Mouse (Mus musculus): Measurements from ENCODE around the gene Utp18. TPM values are rescaled to one million over a fixed set of nuclear protein-coding genes. Genes with fewer than 3 reads are reported as not detected.
"Not testable (repeated sequence)": the region's sequence is repeated elsewhere in the genome, so short reads cannot be mapped to it uniquely, and the experiment has no call there.

Gene Utp18
- 10 to 100 TPM; 23.5 to 24.1 TPM for total RNA-seq (2021)

DNA sequence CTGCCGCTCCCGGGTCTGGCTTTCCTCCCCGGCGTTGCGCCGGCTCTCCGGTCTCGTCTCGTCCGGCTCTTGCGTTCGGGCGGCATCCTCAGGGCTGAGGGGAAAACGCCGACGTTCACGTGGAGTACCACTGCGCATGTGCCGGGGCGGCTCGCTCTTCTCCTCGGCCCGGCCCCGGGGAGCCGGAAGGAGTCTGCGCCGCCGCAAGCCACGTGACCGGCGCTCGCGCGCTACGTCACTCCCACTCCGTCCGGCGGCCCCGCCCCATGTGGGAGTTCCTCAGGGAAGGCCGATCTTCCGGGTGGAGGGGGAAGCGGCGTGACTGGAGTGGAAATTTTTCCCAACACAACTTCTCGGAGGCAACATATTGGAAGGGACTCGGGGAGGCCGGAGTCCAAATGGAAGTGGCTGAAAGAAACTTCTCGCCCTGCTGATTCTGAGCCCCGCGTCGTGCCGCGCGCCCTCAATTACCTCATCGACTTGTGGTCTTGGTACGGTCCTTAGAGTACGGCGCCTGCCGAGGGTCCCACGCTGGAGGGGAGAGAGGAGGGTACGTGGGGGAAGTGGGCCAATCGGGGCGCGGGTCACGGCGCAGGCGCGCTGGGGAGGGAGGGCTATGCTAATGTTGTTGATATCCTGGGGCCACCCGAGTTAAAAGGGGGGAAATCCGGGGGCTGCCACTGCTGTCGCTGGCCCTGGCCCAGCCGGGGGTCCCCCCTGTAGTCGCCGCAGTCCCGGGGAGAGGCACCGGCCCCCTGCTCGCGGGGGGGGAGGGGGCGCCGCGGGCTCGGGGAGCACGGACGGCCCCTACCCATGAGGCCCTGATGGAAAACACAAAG, at the start of gene Utp18, which contains the start of gene Mbtd1:
Utp18 (minus strand) TSS at position 195 of the 839 bp plus-strand sequence.
Mbtd1 (plus strand) TSS at position 281 of the 839 bp plus-strand sequence.
- intact Hi-C loops (cut with DNase I) = no loop called here
- peak; percentile 99 to 100 for DNase-seq (ENCODE audit: low spot score in 2 of 2)

DNA sequence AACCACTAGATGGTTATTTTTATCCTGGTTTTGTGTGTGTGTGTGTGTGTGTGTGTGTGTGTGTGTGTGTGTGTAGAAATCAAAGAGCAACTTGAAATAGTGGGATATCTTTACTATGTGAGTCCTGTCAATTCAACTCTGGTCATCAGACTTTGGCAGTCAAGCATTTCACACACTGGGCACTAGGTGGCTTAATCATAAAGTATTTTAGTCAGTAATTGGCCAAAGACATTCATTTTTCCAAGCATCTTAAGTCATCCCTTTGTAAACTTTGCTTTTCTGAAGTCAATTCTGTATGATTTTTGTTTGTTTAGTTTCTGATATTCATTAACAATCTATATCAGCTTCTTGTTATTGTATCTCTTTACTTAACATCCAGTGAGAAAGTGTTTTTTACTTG, 43.5 kb upstream of the Utp18 start:
- intact Hi-C loops (cut with DNase I) = no loop called here
- DNase-seq (ENCODE audit: low spot score in 2 of 2) = no peak

DNA sequence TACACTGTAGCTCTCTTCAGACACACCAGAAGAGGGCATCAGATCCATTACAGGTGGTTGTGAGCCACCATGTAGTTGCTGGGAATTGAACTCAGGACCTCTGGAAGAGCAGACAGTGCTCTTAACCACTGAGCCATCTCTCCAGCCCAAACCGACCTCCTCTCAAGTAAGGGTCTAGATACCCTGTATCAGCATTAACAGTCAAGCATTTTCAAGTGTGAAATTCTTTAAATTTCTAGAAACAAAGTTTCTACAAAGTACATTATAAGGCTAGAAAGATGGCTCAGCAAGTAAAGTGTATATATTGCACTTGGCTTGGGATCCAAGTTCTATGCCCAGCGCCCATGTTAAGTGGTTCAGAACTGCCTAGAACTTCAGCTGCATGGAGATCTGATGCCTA, 29.5 kb upstream of the Utp18 start:
- intact Hi-C loops (cut with DNase I); DNase-seq (ENCODE audit: low spot score in 2 of 2): not testable (repeated sequence)

DNA sequence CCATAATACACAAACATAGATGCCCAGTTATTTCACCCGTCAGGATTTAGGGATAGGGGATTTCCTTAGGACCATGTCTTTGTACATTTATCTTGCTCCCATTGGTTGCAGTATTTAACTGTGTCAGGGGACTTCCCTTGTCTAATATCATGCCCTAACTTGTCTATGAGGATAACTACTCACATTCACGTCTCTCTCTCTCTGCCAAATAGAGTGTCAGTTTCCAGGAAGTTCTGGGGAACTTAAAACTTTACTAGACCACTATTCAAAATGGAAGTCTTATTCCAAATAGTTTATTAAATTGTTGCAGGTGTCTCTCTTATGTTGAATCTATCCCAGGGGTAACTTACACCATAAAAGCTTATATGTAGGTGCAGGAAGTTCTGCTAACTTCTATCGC, 26.0 kb upstream of the Utp18 start:
- no peak for DNase-seq (ENCODE audit: low spot score in 2 of 2)
- intact Hi-C loops (cut with DNase I) = no loop called here

DNA sequence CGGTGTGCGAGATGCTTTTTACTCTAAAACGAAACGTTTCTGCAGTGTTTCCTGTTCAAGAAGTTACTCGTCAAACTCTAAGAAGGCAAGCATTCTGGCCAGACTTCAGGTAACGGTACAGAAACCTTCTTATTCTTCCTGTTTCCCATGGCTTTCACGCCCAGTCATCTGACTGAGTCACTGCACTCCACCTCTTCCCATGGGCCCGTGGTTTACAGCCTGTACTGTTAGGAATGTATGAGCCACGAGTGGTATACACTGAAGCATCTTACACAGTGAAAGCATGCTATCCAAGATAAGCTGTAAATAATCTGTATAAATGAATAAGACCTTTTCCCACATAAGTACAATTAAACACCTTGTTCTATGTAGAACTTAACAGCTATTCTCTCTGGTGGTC, 23.3 kb upstream of the Utp18 start:
- DNase-seq (ENCODE audit: low spot score in 2 of 2) = no peak
- intact Hi-C loops (cut with DNase I) = no loop called here

DNA sequence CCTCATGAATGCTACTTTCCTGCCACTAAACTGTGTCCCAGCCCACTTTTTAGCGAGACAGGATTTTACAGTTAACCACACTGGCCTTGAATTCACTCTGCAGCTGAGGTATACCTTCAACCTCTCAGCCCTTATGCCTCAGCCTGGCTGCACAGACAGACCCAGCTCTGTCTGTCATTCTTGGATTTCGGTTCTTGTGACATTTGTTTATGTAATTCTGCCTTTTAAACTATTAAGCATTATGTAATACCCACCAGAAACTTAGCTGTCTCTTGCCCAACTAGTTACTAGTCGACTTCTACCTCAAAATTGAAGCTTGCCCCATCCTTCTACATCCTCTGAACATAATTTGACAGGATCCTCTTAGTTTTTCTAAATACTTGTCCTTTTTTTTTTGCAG, 22.3 kb upstream of the Utp18 start:
- intact Hi-C loops (cut with DNase I) = no loop called here
- no peak for DNase-seq (ENCODE audit: low spot score in 2 of 2)

DNA sequence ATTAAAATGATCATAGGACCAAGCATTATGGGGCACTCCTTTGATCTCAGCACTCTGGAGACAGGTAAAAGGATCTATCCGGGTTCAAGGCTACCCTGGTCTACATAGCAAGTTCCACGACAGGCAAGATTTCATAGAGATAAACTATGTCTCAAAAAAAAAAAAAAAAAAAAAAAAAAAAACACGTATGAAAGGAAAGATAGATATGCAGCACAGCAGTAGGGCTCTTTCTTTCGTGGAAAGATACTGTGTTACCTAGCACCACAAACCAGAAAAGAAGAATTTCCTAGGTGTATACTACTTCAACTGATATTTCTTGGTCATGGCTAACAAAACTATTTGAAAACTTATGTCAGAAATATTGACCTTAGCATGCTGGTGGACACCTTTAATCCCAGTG, 21.3 kb upstream of the Utp18 start:
- intact Hi-C loops (cut with DNase I) = no loop called here
- DNase-seq (ENCODE audit: low spot score in 2 of 2) = no peak

DNA sequence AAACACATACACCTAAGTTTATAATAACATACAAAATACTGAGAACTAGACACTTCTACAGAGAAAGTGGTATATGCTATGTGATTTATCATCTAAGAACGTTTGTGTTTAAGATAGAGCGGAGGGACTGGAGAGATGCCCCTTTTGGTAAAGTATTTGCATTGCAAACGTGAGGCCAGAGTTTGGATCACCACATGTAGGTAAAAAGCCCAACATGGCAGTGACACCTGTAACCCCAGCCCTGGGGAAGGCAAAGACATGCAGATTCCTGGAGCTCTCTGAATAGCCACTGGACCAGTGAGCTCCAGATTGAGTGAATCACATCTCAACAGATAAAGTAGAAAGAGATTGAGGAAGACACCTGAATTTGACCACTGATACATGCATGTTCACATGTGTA, 12.2 kb upstream of the Utp18 start:
- DNase-seq (ENCODE audit: low spot score in 2 of 2) = no peak
- intact Hi-C loops (cut with DNase I) = no loop called here

DNA sequence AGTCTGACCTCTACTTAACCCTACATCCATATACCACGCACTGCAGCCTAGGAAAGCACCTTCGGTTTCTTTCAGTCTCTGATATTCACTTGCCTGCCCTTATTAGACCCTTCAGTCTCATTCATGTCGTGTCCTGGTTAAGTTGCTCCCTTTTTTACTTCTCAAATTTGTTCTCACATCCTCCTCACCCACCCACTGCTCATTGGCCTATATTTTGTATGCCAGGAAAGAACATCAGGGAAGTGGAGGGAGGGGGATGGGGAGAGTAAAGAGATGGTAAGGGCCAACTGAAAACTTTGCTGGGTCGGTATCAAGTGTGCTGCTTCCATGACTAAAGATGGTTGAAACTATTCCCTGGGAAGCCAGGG, 1.5 kb upstream of the Utp18 start:
- intact Hi-C loops (cut with DNase I) = no loop called here
- peak in 1 of 2 experiments; percentile 6 for DNase-seq (ENCODE audit: low spot score in 2 of 2)

DNA sequence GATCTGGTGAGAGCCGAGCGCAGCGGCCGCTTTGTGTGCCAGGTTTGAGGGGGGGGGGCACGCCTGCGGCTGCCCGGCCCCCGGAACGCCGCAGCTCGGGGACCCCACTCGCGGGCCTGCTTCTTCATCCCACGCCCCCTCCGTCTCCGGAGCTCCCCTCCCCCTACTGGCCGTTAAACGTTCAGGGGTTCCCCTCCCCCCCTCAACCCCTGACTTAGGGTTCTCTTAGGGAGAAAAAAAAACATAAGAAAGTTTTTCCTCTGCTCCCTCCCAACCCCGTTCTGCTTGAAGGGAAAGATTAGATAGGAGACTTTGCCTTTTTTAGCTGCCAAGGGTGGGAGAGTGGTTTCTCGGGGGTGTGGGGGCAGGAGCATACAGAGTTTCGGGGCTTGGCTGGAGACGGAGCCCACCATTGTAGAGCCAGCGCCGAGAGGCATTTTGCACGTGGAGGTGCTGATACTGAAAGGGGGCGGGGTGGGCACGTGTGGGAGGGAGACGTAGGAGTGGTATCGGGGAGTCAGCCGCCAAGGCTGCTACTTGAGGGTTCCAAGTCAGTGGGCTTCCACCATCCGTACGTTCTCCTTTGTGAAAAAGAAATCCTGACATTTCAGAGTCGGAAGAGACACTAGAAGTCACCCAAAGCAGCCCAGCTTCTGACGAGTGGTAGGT, 979 bp upstream of the Utp18 start:
- DNase-seq (ENCODE audit: low spot score in 2 of 2) = peak in 1 of 2 experiments; percentile 13
- intact Hi-C loops (cut with DNase I) = no loop called here

DNA sequence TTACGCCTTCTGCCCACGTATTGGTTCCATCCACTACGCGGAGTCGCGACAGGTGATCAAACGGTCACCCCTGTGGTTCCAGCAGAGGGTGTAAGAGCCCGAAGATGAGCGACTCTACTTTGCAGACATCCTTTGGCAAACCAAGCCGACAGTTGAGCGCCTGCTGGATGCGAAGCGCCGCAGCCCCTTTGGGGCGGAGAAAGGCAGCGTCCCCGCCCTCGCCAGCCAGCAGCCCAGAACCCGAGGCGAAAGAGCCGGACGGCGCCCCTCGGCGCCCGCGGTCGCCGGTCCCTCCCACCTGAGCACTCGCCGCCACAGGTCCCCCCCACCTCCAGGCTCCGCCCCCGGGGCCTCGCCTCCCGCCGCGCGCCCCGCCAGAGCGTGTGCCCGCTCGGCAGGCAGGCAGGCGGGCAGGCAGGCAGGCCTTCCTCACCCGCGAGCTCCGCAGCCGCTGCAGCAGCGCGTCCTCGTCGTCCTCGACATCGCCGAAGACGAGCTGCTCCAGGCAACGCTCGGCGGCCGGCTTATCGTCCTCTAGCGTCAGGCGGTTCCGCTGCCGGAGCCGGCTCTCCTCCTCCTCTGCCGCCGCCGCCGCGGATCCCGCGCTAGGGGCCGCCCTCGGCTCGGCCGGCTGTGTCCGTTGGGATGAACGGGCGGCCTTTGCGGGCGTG, 530 bp downstream of the Utp18 start:
- DNase-seq (ENCODE audit: low spot score in 2 of 2) = peak; percentile 45 to 64
- intact Hi-C loops (cut with DNase I) = no loop called here

DNA sequence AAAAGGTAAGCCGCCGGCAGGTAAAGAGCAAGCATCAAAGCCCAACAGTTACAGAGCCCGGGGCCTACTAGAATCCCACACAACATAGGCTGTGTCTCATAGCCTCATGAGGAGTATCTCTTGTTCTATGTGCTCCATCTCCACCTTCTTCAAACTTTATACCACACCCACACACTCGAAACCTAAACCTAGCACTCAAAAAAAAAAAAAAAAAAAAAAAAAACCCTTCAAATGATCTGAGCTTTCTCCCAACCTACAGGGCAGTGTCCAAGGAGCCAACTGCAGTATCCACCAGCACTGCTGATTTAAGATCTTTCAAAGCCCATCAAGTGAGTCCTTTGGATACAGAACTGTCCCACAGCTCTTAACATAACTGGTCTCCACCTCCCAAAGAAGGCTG, 1.5 kb downstream of the Utp18 start:
- DNase-seq (ENCODE audit: low spot score in 2 of 2) = no peak
- intact Hi-C loops (cut with DNase I) = no loop called here

DNA sequence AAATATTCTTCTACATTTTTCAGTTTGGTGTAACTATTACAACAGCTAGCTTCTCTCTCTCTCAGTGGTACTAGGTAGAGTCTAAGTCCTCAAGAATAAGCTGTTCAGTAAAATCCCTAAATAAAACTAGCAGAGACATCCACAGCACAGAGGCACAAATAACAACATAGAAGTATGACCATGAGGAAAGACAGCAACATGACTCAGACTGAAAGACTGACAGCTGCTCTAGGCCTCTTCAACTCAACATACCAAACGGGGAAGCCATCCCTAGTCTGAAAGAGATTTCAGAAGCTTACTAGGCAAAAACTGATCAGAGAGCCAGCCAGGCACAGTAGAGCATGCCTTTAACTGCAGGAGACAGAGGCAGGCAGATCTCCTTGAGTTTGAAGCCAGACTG, 22.9 kb downstream of the Utp18 start:
- no peak for DNase-seq (ENCODE audit: low spot score in 2 of 2)
- intact Hi-C loops (cut with DNase I) = no loop called here

DNA sequence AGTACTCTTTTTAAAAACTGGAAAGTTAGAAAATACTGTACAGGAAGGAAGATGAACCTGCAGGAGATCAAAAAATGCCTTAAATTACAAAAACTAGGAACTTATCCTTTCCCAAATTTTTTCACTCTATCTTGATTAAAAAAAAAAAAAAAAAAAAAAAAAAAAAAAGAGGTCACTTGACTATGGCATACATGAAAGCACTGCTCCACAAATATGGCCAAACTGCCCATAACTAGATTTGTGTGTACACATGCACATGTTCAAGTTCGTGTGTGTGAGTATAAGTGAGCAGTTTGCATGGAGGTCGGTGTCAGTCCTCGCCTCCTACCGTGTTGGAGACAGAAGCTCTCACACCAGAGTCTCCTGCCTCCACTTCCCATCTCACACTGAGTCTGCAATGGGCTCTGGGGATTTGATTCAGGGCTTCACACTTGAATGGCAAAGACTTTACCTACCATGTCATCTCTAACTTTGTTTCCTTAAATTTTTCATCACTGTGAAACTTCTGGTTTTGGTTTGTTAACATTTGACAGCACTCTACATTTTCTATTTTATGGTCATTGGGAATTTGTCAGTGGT, 23.4 kb downstream of the Utp18 start:
- no peak for DNase-seq (ENCODE audit: low spot score in 2 of 2)
- intact Hi-C loops (cut with DNase I) = no loop called here

DNA sequence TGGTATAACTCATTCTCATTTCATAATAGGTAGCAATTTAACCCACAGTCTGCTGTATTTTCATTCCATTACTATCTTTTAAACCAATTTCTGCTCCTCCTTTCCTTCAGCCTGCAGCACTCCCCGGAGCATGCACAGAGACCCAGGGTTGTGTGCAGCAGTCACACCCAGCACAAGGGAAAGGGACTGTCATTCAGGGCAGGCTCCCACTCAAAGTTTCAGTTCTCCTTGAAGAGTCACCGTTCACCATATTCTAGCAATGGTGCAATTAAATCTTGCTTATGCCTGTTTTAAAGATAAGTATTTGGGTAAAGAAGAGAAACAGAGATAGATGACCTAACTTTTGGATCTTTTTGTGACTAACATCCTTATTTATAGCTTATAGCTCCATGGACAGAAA, 24.4 kb downstream of the Utp18 start:
- intact Hi-C loops (cut with DNase I) = no loop called here
- no peak for DNase-seq (ENCODE audit: low spot score in 2 of 2)

DNA sequence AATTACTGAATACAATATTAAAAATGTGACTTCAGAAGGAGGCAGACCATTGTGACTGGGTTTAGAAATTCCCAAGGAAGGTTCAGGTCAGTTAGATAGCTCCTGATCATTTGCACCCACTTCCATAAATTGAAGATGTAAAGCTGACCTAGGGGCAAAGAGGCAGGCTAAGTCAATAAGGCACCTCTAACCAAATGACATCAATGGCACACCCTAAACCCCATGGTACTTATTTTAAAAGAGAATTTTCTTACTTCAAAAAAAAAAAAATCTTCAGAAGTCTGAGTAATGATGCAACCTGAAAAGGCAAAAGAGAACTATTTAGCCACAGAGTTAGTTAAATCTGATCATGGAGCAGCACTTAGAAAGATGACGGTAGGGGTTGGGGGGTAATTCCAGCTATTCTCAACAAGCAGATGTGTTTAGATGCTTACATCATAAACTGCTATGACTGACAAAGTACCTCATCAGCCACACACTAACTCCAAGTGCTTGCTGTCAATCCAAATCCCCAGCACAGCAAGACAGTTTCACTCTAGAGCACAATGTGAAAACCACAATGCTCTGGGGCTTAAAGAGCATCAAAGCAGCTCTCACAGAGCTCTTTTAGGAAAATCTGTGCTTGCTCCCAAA, 24.9 kb downstream of the Utp18 start:
- intact Hi-C loops (cut with DNase I) = no loop called here
- no peak for DNase-seq (ENCODE audit: low spot score in 2 of 2)

DNA sequence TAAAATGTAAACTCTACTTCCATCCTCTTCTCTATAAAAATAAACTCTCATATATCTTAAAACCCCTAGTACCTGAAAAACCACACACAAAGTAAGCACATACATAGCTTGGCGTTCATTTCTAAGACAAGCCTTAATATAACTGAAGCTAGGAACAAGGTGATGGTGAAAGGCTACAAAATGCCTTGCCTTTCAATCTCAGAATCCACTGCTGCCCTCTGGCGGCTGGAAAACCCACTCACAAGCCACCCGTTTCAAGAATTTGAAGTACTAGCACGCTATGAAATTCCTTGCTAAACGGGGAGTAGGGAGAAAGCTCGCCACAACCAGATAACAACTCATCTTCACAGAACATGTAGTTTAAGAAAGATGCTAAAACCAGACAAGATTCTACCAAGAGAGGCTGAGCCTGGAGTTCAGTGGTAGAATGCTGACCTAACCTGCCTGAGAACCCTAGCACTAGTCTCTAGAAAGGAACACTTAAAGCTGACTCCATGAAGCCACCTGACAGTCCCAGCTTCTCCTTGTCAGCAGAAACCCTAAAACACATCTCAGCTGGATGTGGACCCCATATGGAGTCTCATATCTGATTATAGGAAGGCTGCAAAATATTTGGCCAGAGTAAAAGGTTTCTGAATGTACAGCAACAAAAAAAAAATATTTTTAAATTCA, 29.1 kb downstream of the Utp18 start:
- intact Hi-C loops (cut with DNase I) = no loop called here
- peak; percentile 79 to 87 for DNase-seq (ENCODE audit: low spot score in 2 of 2)

DNA sequence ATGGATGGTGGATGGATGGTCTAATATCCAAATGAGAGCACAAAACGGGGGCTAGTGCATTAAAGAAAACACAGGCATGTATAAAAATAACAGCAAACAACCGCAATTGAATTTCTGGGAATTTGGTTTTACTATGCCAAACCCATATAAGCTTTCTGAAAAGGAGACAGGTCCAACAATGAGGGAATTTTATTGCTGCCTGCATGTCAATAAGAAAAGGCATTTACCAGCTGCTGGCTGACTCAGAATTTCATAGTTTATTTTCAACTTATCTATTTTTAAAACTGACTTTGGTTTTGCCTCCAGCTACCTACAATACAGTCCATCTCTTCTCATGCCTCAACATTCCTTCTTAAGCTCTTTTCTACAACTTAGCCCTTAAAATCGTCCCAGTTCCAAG, 33.0 kb downstream of the Utp18 start:
- intact Hi-C loops (cut with DNase I) = no loop called here
- no peak for DNase-seq (ENCODE audit: low spot score in 2 of 2)

DNA sequence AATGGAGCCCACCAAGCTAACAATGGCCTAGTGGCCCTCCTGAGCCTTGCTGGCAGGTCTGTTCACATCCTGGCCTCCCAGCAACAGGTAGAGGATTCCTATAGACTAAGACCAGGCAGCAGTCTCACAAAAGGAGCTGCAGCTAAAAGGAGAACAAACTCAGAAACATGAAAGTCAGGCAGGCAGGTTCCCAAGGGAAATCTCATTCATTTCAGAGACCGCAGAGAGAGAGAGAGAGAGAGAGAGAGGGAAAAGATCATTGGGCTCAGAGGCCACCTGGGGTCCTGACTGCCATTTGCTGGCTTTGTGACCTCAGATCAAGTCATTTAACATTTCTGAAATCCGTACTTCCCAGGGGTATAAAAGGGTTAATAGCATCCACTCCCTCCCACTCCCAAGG, 38.2 kb downstream of the Utp18 start:
- no peak for DNase-seq (ENCODE audit: low spot score in 2 of 2)
- intact Hi-C loops (cut with DNase I) = no loop called here

Data from left cerebral cortex, postnatal 36 days (tissue).